Mouse (Mus musculus) R1 (cell line): Measurements from ENCODE around the gene Rps6ka3.
A peak's percentile ranks its signal among the peaks of the same experiment; 100 is the strongest.

Source experiments
- DNase-seq: peaks from one replicate; pipeline ENCODE4 v3.0.0-alpha.2; 2018; ENCODE audit warnings: low read depth, low spot score

The Rps6ka3 gene

DNA sequence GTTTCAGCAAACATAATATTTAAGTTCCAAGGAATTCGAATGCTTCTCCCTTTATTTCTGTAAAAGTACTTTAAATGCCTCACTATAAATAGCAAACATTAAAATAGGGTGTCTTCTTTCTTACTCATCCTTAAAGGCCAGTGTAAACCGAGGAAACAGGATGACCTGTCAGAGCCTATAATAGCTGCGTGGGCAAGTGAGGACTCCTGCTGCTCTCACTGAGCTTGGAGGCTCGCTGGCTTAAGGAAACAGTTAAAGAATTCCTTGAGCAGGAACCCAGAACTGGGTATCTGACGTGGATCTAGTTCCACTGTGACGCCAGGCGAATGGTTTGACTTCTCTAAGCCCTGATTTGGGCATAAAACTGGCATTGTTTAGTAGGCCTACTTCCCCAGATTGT lies 105.2 kb downstream of the Rps6ka3 start:
- DNase-seq, result no peak

DNA sequence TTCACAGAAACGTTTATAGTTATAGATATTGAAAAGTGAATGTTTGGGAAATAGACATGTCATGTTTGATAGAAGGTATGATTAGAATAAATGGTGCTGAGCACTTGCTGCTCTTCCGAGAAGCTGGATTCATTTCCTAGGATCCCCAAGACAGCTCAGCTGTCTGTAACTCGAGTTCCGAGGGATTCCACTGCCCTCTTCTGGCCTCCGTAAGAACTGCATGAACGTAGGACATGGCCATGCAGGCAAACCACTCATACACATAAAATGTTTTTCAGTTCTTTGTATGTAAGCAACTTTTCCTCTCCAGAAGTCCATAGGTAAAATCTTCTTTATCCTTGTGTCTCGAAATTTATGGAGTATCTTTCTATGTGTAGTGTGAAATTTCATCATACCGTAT lies 111.2 kb downstream of the Rps6ka3 start:
- peak; percentile 52 for DNase-seq

DNA sequence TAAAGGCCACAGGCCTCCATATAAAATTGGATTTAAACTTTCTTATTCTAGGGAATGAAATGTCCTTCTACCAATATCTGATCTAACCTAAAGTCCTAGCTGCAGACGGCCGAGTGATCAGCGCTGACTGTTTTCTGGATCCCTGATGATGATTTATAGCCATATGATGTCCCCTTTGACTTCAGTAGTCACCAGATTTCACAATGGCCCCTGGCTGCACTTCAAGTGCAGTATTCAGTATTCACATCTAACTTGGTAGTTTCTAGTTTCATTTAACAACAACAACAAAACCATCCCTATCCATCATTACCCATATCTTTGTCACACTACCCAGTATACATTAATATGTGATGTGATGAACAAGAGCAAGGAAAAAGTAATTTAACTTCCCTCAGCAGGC lies 154.4 kb downstream of the Rps6ka3 start:
- no peak for DNase-seq

DNA sequence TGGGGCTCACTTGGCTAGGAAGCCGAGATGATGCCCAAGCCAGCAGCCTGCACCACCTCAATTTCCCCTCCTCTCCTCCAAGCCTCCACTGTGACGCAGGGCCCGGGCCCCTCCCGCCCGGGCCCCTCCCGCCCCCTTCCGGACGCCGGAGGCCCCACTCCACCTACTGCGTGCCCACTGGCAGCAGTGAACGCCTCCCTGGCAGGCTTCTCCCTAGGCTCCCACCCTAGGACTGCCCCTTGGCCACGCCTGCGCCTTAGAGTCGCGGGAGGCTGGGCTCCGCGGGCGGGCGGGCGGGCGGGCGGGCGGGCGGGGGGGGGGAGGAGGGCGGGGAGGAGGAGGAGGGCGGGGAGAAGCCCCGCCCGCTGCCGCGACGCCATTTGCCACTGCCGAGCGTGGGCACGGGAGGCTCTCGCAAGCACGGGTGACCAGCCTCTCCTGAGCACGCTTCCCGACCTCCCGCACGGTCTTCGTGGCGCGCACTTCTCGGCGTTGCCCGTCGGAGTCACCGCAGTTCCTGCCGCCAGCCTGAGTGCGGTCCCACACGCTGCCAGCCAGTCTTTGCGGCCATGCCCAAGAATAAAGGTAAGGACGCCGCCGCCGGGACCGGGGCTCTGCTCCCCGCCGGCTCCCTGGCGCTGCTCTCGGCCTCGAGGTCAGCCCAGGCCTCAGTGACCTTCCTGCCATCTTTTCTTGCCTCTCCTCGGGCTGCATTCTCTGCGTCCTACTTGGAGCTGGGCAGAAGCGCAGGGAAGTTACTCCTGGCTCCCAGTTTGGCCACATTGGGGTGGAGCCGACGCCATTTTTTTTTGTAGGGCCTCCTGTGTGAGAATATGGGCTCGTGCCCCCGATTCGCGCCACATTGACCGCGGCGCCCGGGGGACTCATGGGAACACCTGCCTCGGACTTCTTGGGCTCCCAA lies 162.0 kb downstream of the Rps6ka3 start, which contains the start of gene Eif1ax:
TSS of gene Eif1ax (plus strand) at position 348 of the 922 bp plus-strand sequence.
- DNase-seq, result peak; percentile 83

DNA sequence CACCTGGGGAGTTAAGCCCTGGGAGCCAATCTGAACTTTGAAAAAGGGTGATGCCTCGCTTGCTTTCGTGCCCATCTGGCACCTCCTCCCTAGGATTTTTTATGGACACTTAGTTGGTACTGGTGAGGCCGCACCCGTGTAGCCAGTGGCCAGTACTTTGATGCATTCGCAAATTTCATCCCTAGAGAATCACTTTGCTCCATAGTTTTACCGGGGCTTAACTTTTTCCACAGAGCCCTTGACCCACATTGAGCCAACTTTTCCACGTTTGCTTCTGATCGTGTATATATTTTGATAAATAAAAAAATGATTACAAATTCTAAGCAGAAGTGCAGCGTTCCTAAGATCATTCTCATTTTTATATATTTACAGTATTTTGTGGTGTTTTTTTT lies 162.6 kb downstream of the Rps6ka3 start:
- DNase-seq, result no peak

DNA sequence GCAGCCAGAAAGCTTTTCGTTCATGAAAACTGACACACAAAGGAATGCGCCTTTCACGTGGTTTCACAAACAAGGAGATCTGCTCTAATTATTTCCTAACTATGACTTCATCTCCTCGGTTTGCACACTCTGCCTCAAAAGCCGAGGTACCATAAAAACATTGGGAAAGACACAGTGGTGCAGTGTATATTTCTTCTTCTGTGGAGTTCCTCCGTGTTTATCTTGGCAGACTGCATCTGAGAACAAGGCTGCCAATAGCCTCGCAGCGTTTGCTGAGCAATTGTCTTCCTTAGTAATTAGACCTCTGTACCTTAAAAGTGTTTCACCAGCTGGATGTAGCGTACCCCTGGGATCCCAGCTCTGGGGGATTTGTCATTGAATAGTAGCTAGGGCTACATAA lies 177.0 kb downstream of the Rps6ka3 start:
- DNase-seq, result no peak

DNA sequence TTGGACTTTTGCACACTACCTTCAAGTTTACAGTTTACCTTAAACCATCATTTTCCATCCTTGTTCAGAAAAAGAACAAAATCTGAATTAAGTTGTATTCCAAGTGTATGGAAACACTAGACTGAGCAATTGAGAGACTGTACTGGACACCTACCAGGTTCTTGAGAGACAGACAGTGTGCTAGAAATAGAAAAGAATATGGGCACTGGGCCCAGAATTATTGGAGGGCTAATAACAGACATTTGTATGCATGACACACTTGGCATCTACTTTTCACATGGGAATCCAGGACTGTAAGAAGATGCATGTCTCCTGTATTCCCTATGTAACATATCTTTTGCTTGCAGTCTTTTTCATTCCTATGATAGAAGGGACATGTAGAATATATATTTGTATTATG lies 178.8 kb downstream of the Rps6ka3 start:
- no peak for DNase-seq

DNA sequence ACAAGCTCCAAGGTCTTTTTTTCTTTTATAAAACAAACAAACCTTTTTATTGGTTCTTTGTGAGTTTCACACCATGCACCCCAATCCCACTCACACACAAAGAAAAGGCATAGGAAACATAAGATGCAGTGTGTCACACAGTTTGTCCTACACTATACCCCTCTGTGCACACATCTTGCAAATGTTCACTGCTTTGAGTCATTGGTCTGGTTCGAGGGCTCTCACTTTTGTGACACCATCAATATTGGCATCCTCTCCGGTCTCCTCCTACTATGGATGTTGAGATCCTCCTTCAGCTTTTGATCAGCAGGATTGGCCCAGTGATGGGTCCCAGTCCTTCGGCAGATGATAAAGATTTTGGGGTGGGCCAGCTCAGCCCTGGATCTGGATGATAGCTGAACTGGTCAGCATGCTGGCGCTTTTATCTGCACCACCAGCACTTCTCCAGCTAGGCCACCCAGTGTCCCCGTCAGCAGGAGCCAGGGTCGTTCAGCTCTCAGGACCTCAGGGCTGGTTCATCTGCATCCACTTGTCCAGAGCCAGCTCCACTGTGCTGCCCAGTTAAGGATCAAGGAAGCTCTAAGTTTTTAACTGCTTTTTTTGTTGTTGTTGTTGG lies 180.3 kb downstream of the Rps6ka3 start:
- no peak for DNase-seq

DNA sequence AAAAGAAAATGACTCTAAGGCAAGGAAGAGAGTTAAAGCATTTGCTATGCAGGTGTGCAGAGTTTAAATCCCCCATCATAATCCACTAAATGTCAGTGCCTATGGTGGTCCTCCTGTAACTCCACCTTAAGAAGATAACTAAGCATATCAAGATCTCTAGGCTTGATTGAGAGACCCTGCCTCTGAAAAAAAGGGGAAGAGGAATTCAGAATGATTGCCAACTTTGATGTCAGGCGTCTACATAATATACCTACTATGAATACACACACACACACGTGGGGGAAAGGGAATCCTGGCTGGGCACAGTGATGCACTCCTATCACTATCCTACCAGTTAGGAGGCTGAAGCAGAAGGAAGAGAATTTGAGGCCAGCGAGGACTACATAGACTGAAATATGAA lies 181.1 kb downstream of the Rps6ka3 start:
- DNase-seq, result no peak

DNA sequence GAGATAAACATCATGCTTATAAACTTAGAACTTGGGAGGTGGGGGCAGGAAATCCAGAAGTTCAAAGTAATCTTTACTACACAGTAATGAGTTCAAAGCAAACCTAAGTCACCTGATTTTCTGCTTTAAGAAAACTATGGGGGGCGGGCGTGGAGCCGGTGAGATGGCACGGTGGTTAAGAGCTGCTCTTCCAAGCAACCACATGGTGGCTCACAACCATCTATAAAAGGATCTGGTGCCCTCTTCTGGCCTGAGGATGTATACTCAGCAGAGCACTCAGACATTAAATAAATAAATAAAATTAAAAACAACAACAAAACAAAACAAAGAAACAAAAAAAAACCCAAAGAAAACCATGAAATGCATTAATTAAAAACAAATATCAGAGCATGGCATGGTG lies 199.1 kb downstream of the Rps6ka3 start:
- peak; percentile 65 for DNase-seq

DNA sequence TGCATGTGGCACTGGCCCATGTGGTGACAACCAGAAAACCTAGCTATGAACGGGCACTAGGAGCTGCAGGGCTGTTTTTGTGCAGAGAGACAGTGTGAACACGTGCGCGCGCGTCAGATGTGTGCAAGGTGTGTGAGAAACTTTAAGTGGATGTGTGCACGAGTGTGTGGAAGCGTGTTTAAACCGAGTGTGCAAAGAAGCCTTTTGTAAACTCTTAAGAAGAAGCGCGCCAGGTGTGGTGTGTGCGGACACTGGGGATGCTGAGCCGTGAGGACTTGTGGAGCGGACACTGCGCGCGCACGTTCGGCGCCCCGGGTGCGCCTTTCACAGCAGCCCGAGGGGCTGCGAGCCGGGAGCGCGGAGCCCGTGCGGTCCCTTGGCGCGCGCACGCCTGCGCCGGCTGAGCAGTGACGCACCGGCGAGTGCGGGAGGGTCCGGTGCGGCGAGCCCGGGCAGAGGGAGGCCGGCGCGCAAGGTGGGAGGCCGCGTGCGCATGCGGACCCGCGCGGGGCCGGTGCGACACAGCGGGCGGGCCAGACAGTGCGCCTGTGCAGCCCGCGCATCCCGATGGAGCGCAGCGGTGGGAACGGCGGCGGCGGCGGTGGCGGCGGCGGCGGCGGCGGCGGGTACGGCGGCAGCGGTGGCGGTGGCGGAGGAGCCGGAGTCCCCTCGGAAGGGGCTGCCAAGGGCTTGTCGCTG lies 204.2 kb downstream of the Rps6ka3 start, which contains the start of gene Map7d2:
TSS of gene Map7d2 (plus strand) at position 443 of the 699 bp plus-strand sequence.
- DNase-seq, result peak; percentile 58

DNA sequence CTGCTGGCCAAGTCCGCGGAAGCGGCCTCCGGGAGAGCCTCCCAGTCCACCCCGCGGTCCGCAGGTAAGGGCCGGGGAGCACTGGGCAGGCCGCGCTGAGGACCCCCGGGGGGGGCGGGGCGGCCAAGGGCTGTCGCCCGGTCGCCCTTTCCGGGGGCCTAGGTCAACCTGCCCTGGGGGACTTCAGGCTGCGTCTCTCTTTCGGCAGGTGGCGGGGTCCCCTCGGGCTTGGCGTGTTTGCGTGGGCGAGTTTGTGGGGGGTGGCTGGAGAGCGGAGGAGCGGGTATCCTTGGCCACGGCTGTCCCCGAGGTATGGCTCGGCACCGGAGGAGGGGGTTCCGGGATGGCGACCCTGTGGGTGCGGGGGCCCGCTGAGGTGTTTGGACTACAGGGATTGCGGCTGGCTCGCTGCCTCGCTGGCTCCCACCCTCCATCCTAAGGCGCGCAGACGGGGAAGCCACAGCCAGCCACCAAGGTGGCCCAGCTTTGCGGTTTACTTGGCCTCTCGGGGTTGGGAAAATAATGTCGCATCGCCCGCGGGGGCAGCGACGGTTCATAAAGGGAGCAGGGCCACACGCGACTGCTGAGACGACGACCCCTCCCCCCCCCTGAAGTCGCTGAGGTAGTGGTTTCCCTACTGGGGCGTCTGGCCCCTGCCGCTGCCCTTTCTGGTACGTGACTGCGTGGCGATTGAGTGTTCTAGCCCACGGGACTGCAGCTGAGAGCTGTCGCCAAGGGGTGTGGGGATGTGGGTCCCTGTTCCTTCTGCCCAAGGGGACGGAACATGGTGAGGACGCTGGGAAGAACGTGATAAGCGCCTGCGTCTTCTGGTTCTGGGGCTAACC lies 204.9 kb downstream of the Rps6ka3 start:
- peak; percentile 23 for DNase-seq
